Mouse (Mus musculus) C2C12 (cell line): Measurements from ENCODE around the gene Ncapd3.

ENCODE experiments used
- CEBPB ChIP-seq: IDR thresholded peaks from one replicate; pipeline ENCODE4 v1.6.1; 2011; ENCODE audit warnings: low read depth, mild to moderate bottlenecking, control low read depth, moderate library complexity
- CTCF ChIP-seq: IDR thresholded peaks from one replicate; pipeline ENCODE4 v1.5.1; 2011; ENCODE audit not compliant: control insufficient read depth, insufficient read depth, insufficient read length
- MYOD1 ChIP-seq: IDR thresholded peaks from one replicate; pipeline ENCODE4 v1.6.1; 2011; ENCODE audit warnings: low read depth; ENCODE audit not compliant: control insufficient read depth, insufficient read length
- USF1 ChIP-seq: IDR thresholded peaks from one replicate; pipeline ENCODE4 v1.6.1; 2011; ENCODE audit warnings: low read depth, mild to moderate bottlenecking, control low read depth, moderate library complexity

- TF ChIP-seq CTCF, result no peak
- TF ChIP-seq USF1, result no peak
- TF ChIP-seq CEBPB, result no peak
- TF ChIP-seq MYOD1, result no peak
Measured at GRCm38 (mm10) chr9:27009231-27009630, 20.7 kb upstream of the Ncapd3 start.
